ENCODE assay signal across 9 mouse cellular contexts in the genomic region with DNA sequence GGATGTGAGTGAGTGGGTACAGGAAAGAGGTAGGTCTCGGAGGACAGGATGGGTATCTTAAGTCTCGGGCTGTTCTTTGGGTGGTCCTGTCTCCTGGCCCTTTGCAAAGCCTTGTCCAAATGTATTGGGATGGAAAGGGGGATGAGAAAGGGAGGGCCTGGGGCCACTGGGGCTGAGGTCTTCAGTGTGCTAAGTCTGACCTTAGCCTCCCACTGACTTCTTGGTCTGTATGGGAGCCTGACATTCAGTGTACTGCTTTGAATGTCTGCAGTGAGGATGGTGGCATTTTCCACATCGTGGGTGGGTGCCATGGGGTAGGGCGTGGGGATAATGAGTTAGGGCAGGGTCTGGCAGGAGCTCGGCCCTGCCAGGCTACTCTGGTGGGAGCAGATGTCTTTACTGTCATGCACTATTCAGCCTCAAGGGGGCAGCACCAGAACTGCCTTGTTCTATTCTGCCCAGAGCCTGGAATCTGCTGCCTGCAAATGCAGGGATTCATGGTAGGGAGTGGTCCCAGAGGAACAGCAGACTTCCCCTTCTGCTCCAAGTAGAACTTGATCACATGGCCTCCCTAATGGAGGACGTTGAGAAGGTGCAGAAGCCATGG. TPM values are rescaled to one million over a fixed set of nuclear protein-coding genes. Genes with fewer than 3 reads are reported as not detected.
DNase-seq lines count a peak whose midpoint lies in the region; ATAC-seq and TF ChIP-seq lines count a peak whose summit lies in the region.
"Had no signal": no experiment of that assay in that cellular context is flagged by ENCODE, and none has a peak within 500 bp of the region (broad histone marks: within the 10 kb centered on the region; RNA-seq: fewer than 3 reads in every experiment).

No protein-coding gene starts in this region.

- H3K27me3 ChIP-seq in hindbrain, embryonic 14.5 days (ENCODE audit: control insufficient read depth, insufficient read depth, low read length), result no peaks in the 10 kb centered on the region
- H3K27me3 ChIP-seq: heart, embryonic 13.5 days had no signal

- H3K4me3 ChIP-seq in ES-E14 (ENCODE audit: insufficient read depth in 1 of 2, low read depth in 1 of 2, low read length in 2 of 2, poor library complexity in 1 of 2, severe bottlenecking in 1 of 2), result peak overlapping the region in 1 of 2 experiments; percentile 38; a peak in 1 of 4 replicates
- no peak overlapping the region for H3K4me3 ChIP-seq in bone marrow macrophage, adult 2 months (ENCODE audit: insufficient read depth, low read length)
- H3K4me3 ChIP-seq in hindbrain, embryonic 14.5 days (replicated peaks; ENCODE audit: low read length), result no peak overlapping the region
- H3K4me3 ChIP-seq: heart, embryonic 13.5 days had no signal

- peak; percentile 85 for DNase-seq in ES-E14 (ENCODE audit: low read depth, low spot score)
- peak; percentile 84 for DNase-seq in hindbrain, embryonic 14.5 days (ENCODE audit: low spot score)
- DNase-seq in layer of hippocampus, postnatal 25 days (ENCODE audit: extremely low spot score in 1 of 2, low spot score in 1 of 2), result peak; percentile 75 to 95
- peak; percentile 60 for DNase-seq in lung, postnatal 36 days
- peak; percentile 83 for DNase-seq in right cerebral cortex, postnatal 14 days

- H3K36me3 ChIP-seq in ES-E14 (ENCODE audit: control insufficient read depth, insufficient read depth, low read length, poor library complexity, severe bottlenecking), result no peaks in the 10 kb centered on the region
- H3K36me3 ChIP-seq in hindbrain, embryonic 14.5 days (replicated peaks; ENCODE audit: control insufficient read depth, insufficient read depth), result no peaks in the 10 kb centered on the region
- H3K36me3 ChIP-seq: heart, embryonic 13.5 days had no signal

- H3K27ac ChIP-seq in ES-E14 (ENCODE audit: insufficient read depth, low read depth, low read length, poor library complexity, severe bottlenecking), result no peak overlapping the region
- H3K27ac ChIP-seq in bone marrow macrophage, adult 2 months (ENCODE audit: insufficient read depth, low read depth, low read length), result no peak overlapping the region
- H3K27ac ChIP-seq in hindbrain, embryonic 14.5 days, result no peak overlapping the region
- H3K27ac ChIP-seq: heart, embryonic 13.5 days had no signal

- H3K9ac ChIP-seq in ES-E14 (ENCODE audit: insufficient read depth, low read depth, low read length, poor library complexity, severe bottlenecking), result no peak overlapping the region
- H3K9ac ChIP-seq in hindbrain, embryonic 14.5 days, result no peak overlapping the region
- H3K9ac ChIP-seq: heart, embryonic 13.5 days had no signal

- no peak overlapping the region for H3K4me2 ChIP-seq in hindbrain, embryonic 14.5 days (replicated peaks)
- H3K4me2 ChIP-seq: heart, embryonic 13.5 days had no signal

- H3K4me1 ChIP-seq in ES-E14 (ENCODE audit: control insufficient read depth in 2 of 2, insufficient read depth in 2 of 2, low read length in 2 of 2, poor library complexity in 1 of 2), result peaks cover 2 to 7% of the 10 kb centered on the region in 2 experiments; a peak in 1 of 4 replicates
- H3K4me1 ChIP-seq in bone marrow macrophage, adult 2 months (ENCODE audit: control insufficient read depth, insufficient read depth, low read length), result no peaks in the 10 kb centered on the region
- H3K4me1 ChIP-seq in hindbrain, embryonic 14.5 days (replicated peaks; ENCODE audit: control insufficient read depth, insufficient read depth, low read length), result no peaks in the 10 kb centered on the region
- H3K4me1 ChIP-seq: heart, embryonic 13.5 days had no signal

- no peaks in the 10 kb centered on the region for H3K9me3 ChIP-seq in ES-E14 (ENCODE audit: control insufficient read depth, insufficient read depth, low read depth, low read length)
- H3K9me3 ChIP-seq in hindbrain, embryonic 14.5 days (ENCODE audit: control insufficient read depth, low read length), result no peaks in the 10 kb centered on the region
- H3K9me3 ChIP-seq: heart, embryonic 13.5 days had no signal

- TF ChIP-seq POLR2A in bone marrow macrophage, adult 2 months (IDR thresholded peaks at IDR 0.05; ENCODE audit: borderline replicate concordance, low read depth, low read length), result no peak

- 0 out of 2 replicates have a peak, but pooled peaks have one; percentile 65 for ATAC-seq in erythroblast, adult 5-6 weeks (replicated peaks; ENCODE audit: low FRiP score, poor library complexity, severe bottlenecking)
- peak; percentile 65; the same call in 1 of the 2 replicates for ATAC-seq in hindbrain, embryonic 14.5 days (ENCODE audit: low FRiP score)
- ATAC-seq in erythroid progenitor cell, adult 5-6 weeks (replicated peaks; ENCODE audit: low FRiP score, poor library complexity, severe bottlenecking), result no peak

- WGBS in hindbrain, embryonic 14.5 days, result 37% methylated on average over 6 of the region's 6 CpGs

- in situ Hi-C loops in ES-E14 (cut with MboI; ENCODE audit: low sequenced_read_pairs in 2 of 2, unreplicated experiment in 2 of 2), result no loop called here

- peak; percentile 70 for TF ChIP-seq CTCF in bone marrow macrophage, adult 2 months (IDR thresholded peaks at IDR 0.05; ENCODE audit: low read depth, low read length)

TF ChIP-seq in ES-E14, 5 proteins besides CTCF, POLR2A, EP300 and RAD21:
- TF ChIP-seq CHD2 (IDR thresholded peaks at IDR 0.05; ENCODE audit: low read depth, low read length), result no peak
- TF ChIP-seq ZC3H11A (IDR thresholded peaks at IDR 0.05; ENCODE audit: borderline replicate concordance, low read depth, low read length), result peak; percentile 45; the same call in 1 of the 2 replicates
- no peak for TF ChIP-seq HCFC1 (IDR thresholded peaks at IDR 0.05; ENCODE audit: borderline replicate concordance, insufficient read depth, low read length)
- no peak for TF ChIP-seq MAFK (IDR thresholded peaks at IDR 0.05; ENCODE audit: insufficient read depth, low read depth, low read length)

RNA-seq across cellular contexts. Expression of gene Foxi1, which starts 21.0 kb away (rescaled TPM):
- not detected in 2 replicates for total RNA-seq in ES-E14 (2012; rRNA removed)
- polyA plus RNA-seq in bone marrow macrophage, adult 2 months (2012; ENCODE audit: insufficient read depth, insufficient read length, missing spikeins), result not detected in 2 replicates
- total RNA-seq in erythroblast, adult 5-6 weeks (2015; ENCODE audit: low replicate concordance), result not detected in 2 replicates
- total RNA-seq in erythroblast, adult 5-6 weeks (2017; ENCODE audit: low replicate concordance), result not detected in 2 replicates
- not detected in 2 replicates for polyA plus RNA-seq in hindbrain, embryonic 14.5 days (2014; fragmentation: Nextera tagmentation; extraction: Ambion mirVana)
- not detected for total RNA-seq in layer of hippocampus, postnatal 25 days (2021)
- not detected in 2 replicates for total RNA-seq in erythroid progenitor cell, adult 5-6 weeks (2015; ENCODE audit: low replicate concordance)
- not detected in 2 replicates for total RNA-seq in erythroid progenitor cell, adult 5-6 weeks (2017; ENCODE audit: low replicate concordance)
- polyA plus RNA-seq: heart, embryonic 13.5 days had no signal
